Mouse (Mus musculus): ENCODE measurements around the gene Hsd17b14.

- TF ChIP-seq CTCF (IDR thresholded peaks at IDR 0.05; ENCODE audit: low read depth, low read length) (no peak), GATA2 (IDR thresholded peaks at IDR 0.05; ENCODE audit: borderline replicate concordance, low read depth, low read length) (no peak), GATA1 (IDR thresholded peaks at IDR 0.05; ENCODE audit: borderline replicate concordance, low read length) (no peak), TAL1 (conservative IDR thresholded peaks at IDR 0.05; ENCODE audit: low read depth, low read length) (no peak)
These were observed 15.6 kb upstream of the Hsd17b14 start for GRCm38 (mm10) chr7:45539095-45539494.
